Mouse (Mus musculus) liver, adult (tissue): ENCODE data around the gene 0610012G03Rik.

Experiments used
- GATA4 ChIP-seq: IDR thresholded peaks from 2 replicates; pipeline ENCODE4 v1.6.1; 2014; ENCODE audit warnings: mild to moderate bottlenecking, low read length; ENCODE audit not compliant: insufficient replicate concordance

Gene 0610012G03Rik

DNA sequence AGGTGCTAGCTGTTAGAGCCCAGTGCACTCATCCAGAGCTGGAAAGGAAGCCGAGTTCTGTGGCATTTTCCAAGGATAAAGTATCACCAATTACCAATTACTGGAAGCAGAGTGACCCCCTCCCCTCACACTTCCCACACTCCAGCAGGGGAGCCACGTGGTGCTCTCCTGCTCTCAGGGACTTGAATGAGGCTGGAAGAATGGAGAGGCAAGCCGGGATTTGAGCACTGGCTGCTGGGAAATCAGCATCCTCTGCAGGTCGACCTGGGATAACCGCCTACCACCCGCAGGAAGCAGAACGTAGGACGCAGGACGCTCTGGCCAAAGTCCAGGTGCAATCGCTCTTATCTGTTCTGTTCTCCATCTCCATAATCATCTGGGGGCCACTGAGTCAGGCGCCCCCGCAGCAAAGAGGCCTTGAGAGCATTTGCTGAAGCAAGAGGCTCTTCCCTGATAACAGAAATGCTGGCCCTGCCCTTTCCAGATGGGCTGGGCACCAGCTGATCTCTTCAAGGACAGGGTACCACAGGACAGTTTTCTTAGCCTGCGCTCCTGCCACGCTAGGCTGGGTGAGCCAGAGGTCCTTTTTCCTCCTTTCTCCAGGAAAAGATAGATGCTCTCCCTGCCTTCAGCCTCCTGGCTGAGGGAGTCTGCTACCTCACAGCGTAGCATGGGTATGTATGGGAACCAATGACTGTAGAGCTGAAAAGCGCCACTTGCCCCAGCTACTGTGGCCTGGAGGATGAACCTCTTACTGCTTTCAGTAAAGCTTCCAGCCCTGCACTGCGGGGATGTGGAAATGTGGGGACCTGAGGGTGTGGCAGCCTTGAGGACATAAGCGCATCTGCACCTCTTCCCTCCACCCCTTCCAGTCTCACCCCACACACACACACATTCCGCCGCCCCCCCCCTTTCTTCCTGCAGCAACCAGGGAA, 42.1 kb downstream of the 0610012G03Rik start:
- no peak for TF ChIP-seq GATA4

GRCm38 (mm10) chr16:31905331-31905730, 43.0 kb downstream of the 0610012G03Rik start:
- TF ChIP-seq GATA4, result no peak

- TF ChIP-seq GATA4, result no peak
Measured at GRCm38 (mm10) chr16:31903239-31903638, 45.1 kb downstream of the 0610012G03Rik start.

- no peak for TF ChIP-seq GATA4
Measured at GRCm38 (mm10) chr16:31901886-31902285, 46.4 kb downstream of the 0610012G03Rik start.

DNA sequence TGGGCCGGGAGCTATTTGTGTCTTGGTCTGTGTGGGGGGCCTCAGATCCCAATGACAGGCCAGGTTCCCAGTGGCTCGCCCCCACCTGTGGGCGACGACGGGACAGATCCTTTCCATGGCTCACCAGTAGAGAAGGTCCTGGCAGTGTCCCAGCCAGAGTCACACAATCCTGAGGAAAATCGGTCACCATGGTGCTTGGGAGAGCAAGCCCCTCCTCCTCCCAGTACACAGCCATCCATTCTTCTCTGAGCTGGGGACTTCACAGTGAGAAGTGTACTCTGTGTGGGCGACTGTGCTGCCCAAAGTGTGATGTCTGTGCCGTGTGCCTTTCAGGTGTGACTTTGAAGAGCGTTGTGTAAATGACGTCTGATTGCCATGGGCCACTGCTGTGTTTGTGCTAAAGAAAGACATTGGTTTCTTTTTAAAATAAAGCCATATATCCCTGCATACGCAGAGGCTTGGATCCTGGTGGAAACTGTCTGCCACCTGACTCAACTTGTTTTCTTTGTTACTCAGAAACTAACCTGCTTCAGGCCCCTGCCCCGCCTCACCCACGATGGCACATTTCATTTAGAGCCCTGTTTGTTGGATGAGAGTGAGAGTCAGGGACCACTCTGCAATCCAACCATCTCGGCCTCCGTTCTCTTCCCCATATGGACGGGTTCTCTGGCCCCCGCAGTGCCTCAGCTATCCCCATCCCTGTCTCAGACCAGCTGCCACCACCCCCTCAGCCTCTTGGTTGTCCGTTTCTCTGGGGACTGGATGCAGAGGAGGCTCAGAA, 49.6 kb downstream of the 0610012G03Rik start:
- no peak for TF ChIP-seq GATA4
